Comparison of ENCODE assay signal across 11 mouse cellular contexts in the genomic region with DNA sequence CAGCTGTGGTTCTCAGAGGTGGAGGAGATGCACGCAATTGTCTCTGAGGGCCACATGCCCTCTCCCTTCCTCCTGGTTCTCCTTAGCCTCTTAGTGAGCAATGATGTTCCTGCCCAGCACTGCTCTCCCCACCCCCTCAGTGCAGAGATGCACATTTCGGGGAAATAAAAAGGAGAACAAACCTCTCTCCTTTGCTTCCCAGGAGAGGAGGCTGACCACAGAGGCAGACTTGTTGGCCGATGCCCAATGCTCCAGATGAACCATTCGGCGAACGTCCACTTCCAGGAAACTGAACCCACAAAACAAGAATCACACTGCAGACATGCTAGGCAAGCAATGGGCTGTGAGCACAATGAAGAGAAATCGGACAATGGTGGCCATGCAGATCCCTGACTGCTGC.
DNase-seq lines count a peak whose midpoint lies in the region; ATAC-seq lines count a peak whose summit lies in the region.
"Had no signal": no experiment of that assay in that cellular context is flagged by ENCODE, and none has a peak within 500 bp of the region (broad histone marks: within the 10 kb centered on the region; RNA-seq: fewer than 3 reads in every experiment).

No protein-coding gene starts in this region.

- ATAC-seq in forebrain, embryonic 14.5 days, result no peak

- H3K4me1 ChIP-seq in megakaryocyte, embryonic 14.5 days, result peaks cover 99% of the 10 kb centered on the region
- no peaks in the 10 kb centered on the region for H3K4me1 ChIP-seq in forebrain, embryonic 14.5 days (ENCODE audit: control insufficient read depth, insufficient read depth, low read length)
- H3K4me1 ChIP-seq: lung, embryonic 15.5 days had no signal

- no peak overlapping the region for H3K9ac ChIP-seq in forebrain, embryonic 14.5 days (ENCODE audit: low read length)
- H3K9ac ChIP-seq: lung, embryonic 15.5 days had no signal

- no peaks in the 10 kb centered on the region for H3K36me3 ChIP-seq in megakaryocyte, embryonic 14.5 days (replicated peaks; ENCODE audit: low read length)
- no peaks in the 10 kb centered on the region for H3K36me3 ChIP-seq in forebrain, embryonic 14.5 days (ENCODE audit: control insufficient read depth, insufficient read depth, low read length)
- H3K36me3 ChIP-seq: lung, embryonic 15.5 days had no signal

- H3K9me3 ChIP-seq in megakaryocyte, embryonic 14.5 days, result no peaks in the 10 kb centered on the region
- H3K9me3 ChIP-seq in forebrain, embryonic 14.5 days (replicated peaks; ENCODE audit: control insufficient read depth, low read length), result no peaks in the 10 kb centered on the region
- H3K9me3 ChIP-seq: lung, embryonic 15.5 days had no signal

- no peak overlapping the region for H3K4me2 ChIP-seq in forebrain, embryonic 14.5 days (ENCODE audit: low read length)
- H3K4me2 ChIP-seq: lung, embryonic 15.5 days had no signal

- intact Hi-C loops in left cerebral cortex, postnatal 10 days (cut with DNase I), result no loop called here

- H3K4me3 ChIP-seq in megakaryocyte, embryonic 14.5 days (replicated peaks), result peak overlapping the region; percentile 71
- no peak overlapping the region for H3K4me3 ChIP-seq in forebrain, embryonic 14.5 days (ENCODE audit: low read depth, low read length)
- H3K4me3 ChIP-seq: lung, embryonic 15.5 days had no signal

- no peak overlapping the region for H3K27ac ChIP-seq in forebrain, embryonic 14.5 days (ENCODE audit: low read depth, low read length)
- H3K27ac ChIP-seq: lung, embryonic 15.5 days had no signal

- H3K27me3 ChIP-seq in megakaryocyte, embryonic 14.5 days (replicated peaks), result no peaks in the 10 kb centered on the region
- no peaks in the 10 kb centered on the region for H3K27me3 ChIP-seq in forebrain, embryonic 14.5 days (replicated peaks; ENCODE audit: control insufficient read depth, insufficient read depth, low read length)
- H3K27me3 ChIP-seq: lung, embryonic 15.5 days had no signal

- WGBS in forebrain, embryonic 14.5 days, result 90% methylated on average over 7 of the region's 7 CpGs

- DNase-seq in left cerebral cortex, postnatal 10 days (ENCODE audit: extremely low spot score in 1 of 2, low spot score in 2 of 2), result peak; percentile 31 to 55
- no peak for DNase-seq in left cerebral cortex, adult 18-20 months (ENCODE audit: low spot score in 2 of 2)
- DNase-seq in NIH3T3 (ENCODE audit: low read depth), result peak; percentile 60
- peak; percentile 25 for DNase-seq in gastrocnemius, postnatal 10 days
- no peak for DNase-seq in forebrain, embryonic 14.5 days (ENCODE audit: low spot score)
- DNase-seq in cerebellum, postnatal 36 days, result no peak
- DNase-seq: kidney, adult 9 months; left cerebral cortex, postnatal 4 days; thymus, postnatal 14 days had no signal

Comparison
In these comparisons a context has a peak if more than half of its experiments do, and no peak if none do; other contexts are left out.
1. DNase-seq: peak in left cerebral cortex, postnatal 10 days (2 of 2), NIH3T3 (single experiment) and gastrocnemius, postnatal 10 days (single experiment); none in left cerebral cortex, adult 18-20 months (0 of 2), forebrain, embryonic 14.5 days (single experiment) and cerebellum, postnatal 36 days (0 of 2).